Mouse (Mus musculus): ENCODE results near the gene Agpat1. TPM values are rescaled to one million over a fixed set of nuclear protein-coding genes. Genes with fewer than 3 reads are reported as not detected.
A peak's percentile ranks its signal among the peaks of the same experiment; 100 is the strongest.

The Agpat1 gene
- polyA plus RNA-seq, 1 experiment from 2014 or later, result 83.3 TPM

DNA sequence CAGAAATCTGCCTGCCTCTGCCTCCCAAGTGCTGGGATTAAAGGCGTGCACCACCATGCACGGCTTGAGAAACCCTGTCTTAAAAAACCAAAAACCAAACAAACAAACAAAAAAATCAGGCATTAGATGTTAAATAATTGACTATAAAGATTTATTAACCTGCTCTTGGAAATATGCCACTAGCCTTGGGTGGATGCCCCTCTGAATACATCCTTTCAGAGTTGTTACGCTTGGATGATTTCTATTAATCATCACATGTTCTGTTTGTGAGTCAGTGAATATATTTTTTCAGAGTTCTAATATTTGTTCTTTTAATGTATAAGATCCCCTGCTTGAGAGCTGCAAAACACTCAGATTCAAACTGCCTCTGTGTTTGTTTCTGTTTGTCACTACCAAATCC, 20.9 kb downstream of the Agpat1 start:
- H3K9me3 ChIP-seq (ENCODE audit: control insufficient read depth, low read length), result no peaks in the 10 kb centered on the region
- ATAC-seq (ENCODE audit: insufficient read depth, low FRiP score, low TSS enrichment) (no peak), DNase-seq (ENCODE audit: low spot score) (no peak)
- H3K4me2 ChIP-seq (ENCODE audit: low read depth), result no peak overlapping the region
- H3K27me3 ChIP-seq (ENCODE audit: control insufficient read depth, insufficient read depth, low read length), result peaks cover 4% of the 10 kb centered on the region
- H3K27ac ChIP-seq (ENCODE audit: low read depth, low read length), result no peak overlapping the region
- no peak overlapping the region for H3K4me3 ChIP-seq (ENCODE audit: low read depth, low read length)
- peaks cover 15% of the 10 kb centered on the region for H3K4me1 ChIP-seq (ENCODE audit: control insufficient read depth, insufficient read depth, low read length)
- H3K36me3 ChIP-seq (ENCODE audit: control insufficient read depth, insufficient read depth, low read length), result no peaks in the 10 kb centered on the region
- H3K9ac ChIP-seq (ENCODE audit: low read length), result no peak overlapping the region
- WGBS, result 92% methylated on average over 3 of the region's 3 CpGs

DNA sequence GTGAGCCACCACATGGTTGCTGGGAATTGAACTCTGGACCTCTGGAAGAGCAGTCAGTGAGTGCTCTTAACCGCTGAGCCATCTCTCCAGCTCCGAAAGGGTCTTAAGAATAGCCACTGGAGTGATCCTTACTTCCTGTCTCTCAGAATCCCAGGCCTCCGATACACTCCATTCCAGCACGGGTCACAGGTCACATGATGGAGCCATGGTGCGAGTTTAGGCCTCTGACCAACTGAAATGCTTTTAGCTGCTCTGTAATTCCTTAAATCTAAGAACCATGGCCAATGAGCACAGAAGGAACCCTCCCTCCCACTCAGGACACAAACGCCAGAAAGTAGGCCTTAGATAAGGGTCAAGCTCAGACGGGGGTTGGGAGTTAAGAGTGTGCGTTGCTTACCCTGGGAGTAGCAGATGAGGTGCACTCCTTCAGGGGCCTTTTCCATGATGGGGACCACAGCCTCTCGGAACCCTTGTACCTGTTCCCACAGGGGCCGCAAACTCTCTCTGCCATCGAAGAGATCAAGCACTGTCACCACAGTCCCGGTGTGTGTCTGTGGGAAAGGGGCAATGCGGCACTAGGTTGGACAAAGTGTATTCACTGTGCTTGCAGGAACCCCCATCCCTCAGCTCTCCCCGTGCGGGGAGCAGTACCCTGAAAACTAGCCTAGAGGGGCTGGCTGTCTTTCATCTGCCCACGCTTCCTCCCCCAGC, 22.2 kb downstream of the Agpat1 start:
- H3K36me3 ChIP-seq (ENCODE audit: control insufficient read depth, insufficient read depth, low read length), result no peaks in the 10 kb centered on the region
- peak overlapping the region; percentile 79 for H3K9ac ChIP-seq (ENCODE audit: low read length)
- 55% methylated on average over 16 of the region's 16 CpGs for WGBS
- no peak for DNase-seq (ENCODE audit: low spot score)
- peak overlapping the region; percentile 92 for H3K4me2 ChIP-seq (ENCODE audit: low read depth)
- 0 out of 2 replicates have a peak, but pooled peaks have one; percentile 1 for ATAC-seq (ENCODE audit: insufficient read depth, low FRiP score, low TSS enrichment)
- H3K4me3 ChIP-seq (ENCODE audit: low read depth, low read length), result peak overlapping the region; percentile 78
- H3K27ac ChIP-seq (ENCODE audit: low read depth, low read length), result no peak overlapping the region
- peaks cover 15% of the 10 kb centered on the region for H3K4me1 ChIP-seq (ENCODE audit: control insufficient read depth, insufficient read depth, low read length)
- no peaks in the 10 kb centered on the region for H3K9me3 ChIP-seq (ENCODE audit: control insufficient read depth, low read length)
- H3K27me3 ChIP-seq (ENCODE audit: control insufficient read depth, insufficient read depth, low read length), result peaks cover 16% of the 10 kb centered on the region

DNA sequence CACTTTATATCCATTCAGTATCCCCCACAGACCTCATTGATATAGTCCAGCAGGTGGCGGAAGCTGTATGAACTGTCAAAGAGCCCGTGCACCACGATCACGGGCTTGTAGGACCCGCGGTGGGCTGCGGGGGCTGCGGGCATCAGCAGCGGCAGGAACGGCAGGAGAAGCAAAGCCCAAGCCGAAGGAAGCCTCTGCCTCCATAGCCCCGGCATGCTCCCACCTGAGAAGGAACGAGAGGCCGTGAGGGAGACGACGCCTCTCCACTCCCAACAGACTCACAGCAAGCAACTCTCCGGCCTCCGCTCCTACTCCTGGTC, 22.7 kb downstream of the Agpat1 start:
- peaks cover 21% of the 10 kb centered on the region for H3K27me3 ChIP-seq (ENCODE audit: control insufficient read depth, insufficient read depth, low read length)
- H3K9ac ChIP-seq (ENCODE audit: low read length), result peak overlapping the region; percentile 79
- peak overlapping the region; percentile 78 for H3K4me3 ChIP-seq (ENCODE audit: low read depth, low read length)
- no peak; the same call in none of the 2 replicates for ATAC-seq (ENCODE audit: insufficient read depth, low FRiP score, low TSS enrichment)
- 0% methylated on average over 18 of the region's 18 CpGs for WGBS
- H3K4me1 ChIP-seq (ENCODE audit: control insufficient read depth, insufficient read depth, low read length), result peaks cover 18% of the 10 kb centered on the region
- no peaks in the 10 kb centered on the region for H3K36me3 ChIP-seq (ENCODE audit: control insufficient read depth, insufficient read depth, low read length)
- H3K4me2 ChIP-seq (ENCODE audit: low read depth), result peak overlapping the region; percentile 92
- peak; percentile 67 for DNase-seq (ENCODE audit: low spot score)
- 0 out of 2 replicates have a peak overlapping the region, but pooled peaks have one; percentile 44 for H3K27ac ChIP-seq (ENCODE audit: low read depth, low read length)
- H3K9me3 ChIP-seq (ENCODE audit: control insufficient read depth, low read length), result no peaks in the 10 kb centered on the region

DNA sequence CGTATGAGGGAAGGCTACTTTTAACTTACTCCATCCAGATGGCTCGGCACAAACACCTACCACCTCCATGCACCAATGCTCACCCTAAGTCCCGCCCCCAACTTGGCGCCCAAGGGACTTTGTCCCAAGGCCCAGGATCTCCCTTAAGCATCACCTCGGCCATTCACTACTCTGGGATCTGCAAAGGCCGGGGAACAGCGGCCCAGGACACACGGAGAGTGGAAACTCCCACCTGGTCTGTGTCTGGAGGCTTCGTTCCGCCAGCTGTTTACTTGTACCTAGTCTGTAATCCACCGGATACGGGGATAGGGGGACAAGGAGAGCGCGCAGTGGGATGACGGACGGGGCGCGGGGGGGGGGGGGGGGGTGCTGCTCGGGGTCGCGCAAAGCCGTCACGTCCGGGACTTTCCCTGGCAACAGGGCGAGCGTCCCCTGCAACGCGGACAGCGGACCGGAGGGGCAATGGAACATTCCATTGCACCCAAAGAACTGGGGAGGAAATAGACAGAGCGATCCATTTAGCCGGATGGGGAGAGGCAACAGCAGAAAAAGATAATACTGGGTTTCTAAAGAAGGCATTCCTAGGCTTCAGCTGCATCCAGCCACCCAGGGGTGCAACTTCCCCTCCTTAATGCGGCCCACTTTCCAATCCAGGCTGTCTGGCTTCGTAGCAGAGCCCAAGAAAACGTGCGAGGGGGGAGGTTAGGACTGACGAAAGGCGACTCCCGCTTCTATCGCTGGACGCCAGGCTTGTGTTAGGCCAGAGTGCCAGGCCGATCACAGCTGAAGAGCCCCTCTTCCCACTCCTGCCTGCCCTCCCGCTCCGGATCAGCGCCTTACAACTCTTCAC, 23.3 kb downstream of the Agpat1 start:
- H3K27ac ChIP-seq (ENCODE audit: low read depth, low read length), result peak overlapping the region; percentile 70
- WGBS, result 0% methylated on average over 33 of the region's 45 CpGs
- peak; percentile 73 for ATAC-seq (ENCODE audit: insufficient read depth, low FRiP score, low TSS enrichment)
- peak overlapping the region; percentile 92 for H3K4me2 ChIP-seq (ENCODE audit: low read depth)
- peak overlapping the region; percentile 79 for H3K9ac ChIP-seq (ENCODE audit: low read length)
- H3K36me3 ChIP-seq (ENCODE audit: control insufficient read depth, insufficient read depth, low read length), result no peaks in the 10 kb centered on the region
- no peaks in the 10 kb centered on the region for H3K9me3 ChIP-seq (ENCODE audit: control insufficient read depth, low read length)
- peaks cover 27% of the 10 kb centered on the region for H3K27me3 ChIP-seq (ENCODE audit: control insufficient read depth, insufficient read depth, low read length)
- peak overlapping the region; percentile 78 for H3K4me3 ChIP-seq (ENCODE audit: low read depth, low read length)
- peak; percentile 90 for DNase-seq (ENCODE audit: low spot score)
- peaks cover 19% of the 10 kb centered on the region for H3K4me1 ChIP-seq (ENCODE audit: control insufficient read depth, insufficient read depth, low read length)

DNA sequence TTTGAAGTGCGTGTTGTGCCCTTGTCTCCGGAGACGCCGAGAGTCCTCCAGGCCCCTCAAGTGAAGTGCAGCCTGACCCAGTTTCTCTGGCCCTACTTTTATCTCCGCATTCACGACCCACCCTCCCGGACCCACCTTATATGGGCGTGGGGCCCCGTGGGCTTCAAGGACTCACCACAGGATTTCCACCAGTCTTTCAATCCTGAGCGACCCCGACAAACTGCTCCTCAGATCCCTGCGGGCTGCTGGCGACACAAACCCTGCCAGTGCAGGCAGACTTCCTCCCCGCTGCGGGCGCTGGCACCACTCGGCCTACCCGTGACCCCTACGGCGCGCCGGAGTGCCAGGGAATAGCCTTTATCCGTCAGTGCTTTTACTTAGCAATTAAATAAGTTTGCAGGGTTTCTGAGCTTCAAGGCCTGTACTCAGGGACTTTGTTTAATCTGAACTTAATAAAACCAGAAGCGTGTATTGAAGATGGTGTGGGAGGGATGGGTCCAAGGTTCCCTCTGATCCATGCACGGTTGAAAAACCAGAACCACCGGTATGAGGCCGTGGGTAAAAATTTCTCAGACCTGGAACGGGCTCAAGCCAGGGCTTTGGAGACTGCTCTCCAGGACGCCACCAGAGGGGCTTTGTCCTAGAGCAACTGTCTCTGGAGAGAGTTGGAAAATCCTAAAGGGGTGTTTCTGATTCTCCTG, 24.0 kb downstream of the Agpat1 start, which contains the start of gene Ppt2:
TSS of gene Ppt2 (minus strand) at position 568 of the 701 bp plus-strand sequence.
- Histone ChIP-seq H3K9me3 (ENCODE audit: control insufficient read depth, low read length) (no peaks in the 10 kb centered on the region), H3K4me1 (ENCODE audit: control insufficient read depth, insufficient read depth, low read length) (peaks cover 19% of the 10 kb centered on the region), H3K9ac (ENCODE audit: low read length) (peak within 1 kb of the TSS; percentile 79), H3K4me3 (ENCODE audit: low read depth, low read length) (peak within 1 kb of the TSS; percentile 78), H3K27me3 (ENCODE audit: control insufficient read depth, insufficient read depth, low read length) (peaks cover 33% of the 10 kb centered on the region), H3K36me3 (ENCODE audit: control insufficient read depth, insufficient read depth, low read length) (no peaks in the 10 kb centered on the region), H3K4me2 (ENCODE audit: low read depth) (peak within 1 kb of the TSS; percentile 92), H3K27ac (ENCODE audit: low read depth, low read length) (peak within 1 kb of the TSS; percentile 70)
- 0 out of 2 replicates have a peak, but pooled peaks have one; percentile 11 for ATAC-seq (ENCODE audit: insufficient read depth, low FRiP score, low TSS enrichment)
- 9% methylated on average over 29 of the region's 29 CpGs for WGBS
- peak; percentile 53 for DNase-seq (ENCODE audit: low spot score)

DNA sequence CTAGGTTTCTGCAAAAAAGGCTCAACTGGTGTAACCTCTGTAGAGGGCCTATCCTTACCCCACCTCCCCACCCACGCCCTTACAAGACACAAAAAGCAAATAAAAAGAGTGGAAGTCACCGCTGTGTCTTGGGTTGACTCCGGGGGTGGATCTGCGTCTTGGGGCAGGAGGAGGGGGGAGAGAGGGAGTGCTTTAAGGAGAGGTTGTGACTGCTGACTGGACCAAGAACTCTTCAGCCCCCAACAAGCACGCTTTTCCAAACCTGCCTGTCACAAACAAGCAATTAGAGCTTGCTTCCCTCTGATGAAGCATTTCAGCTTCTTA, 24.5 kb downstream of the Agpat1 start:
- no peak overlapping the region for H3K9ac ChIP-seq (ENCODE audit: low read length)
- H3K4me2 ChIP-seq (ENCODE audit: low read depth), result peak overlapping the region; percentile 92; the same call in 1 of the 2 replicates
- no peak overlapping the region for H3K4me3 ChIP-seq (ENCODE audit: low read depth, low read length)
- no peaks in the 10 kb centered on the region for H3K9me3 ChIP-seq (ENCODE audit: control insufficient read depth, low read length)
- ATAC-seq (ENCODE audit: insufficient read depth, low FRiP score, low TSS enrichment) (no peak), DNase-seq (ENCODE audit: low spot score) (no peak)
- no peak overlapping the region for H3K27ac ChIP-seq (ENCODE audit: low read depth, low read length)
- peaks cover 19% of the 10 kb centered on the region for H3K4me1 ChIP-seq (ENCODE audit: control insufficient read depth, insufficient read depth, low read length)
- H3K36me3 ChIP-seq (ENCODE audit: control insufficient read depth, insufficient read depth, low read length), result no peaks in the 10 kb centered on the region
- WGBS, result 27% methylated on average over 5 of the region's 5 CpGs
- peaks cover 38% of the 10 kb centered on the region for H3K27me3 ChIP-seq (ENCODE audit: control insufficient read depth, insufficient read depth, low read length)

DNA sequence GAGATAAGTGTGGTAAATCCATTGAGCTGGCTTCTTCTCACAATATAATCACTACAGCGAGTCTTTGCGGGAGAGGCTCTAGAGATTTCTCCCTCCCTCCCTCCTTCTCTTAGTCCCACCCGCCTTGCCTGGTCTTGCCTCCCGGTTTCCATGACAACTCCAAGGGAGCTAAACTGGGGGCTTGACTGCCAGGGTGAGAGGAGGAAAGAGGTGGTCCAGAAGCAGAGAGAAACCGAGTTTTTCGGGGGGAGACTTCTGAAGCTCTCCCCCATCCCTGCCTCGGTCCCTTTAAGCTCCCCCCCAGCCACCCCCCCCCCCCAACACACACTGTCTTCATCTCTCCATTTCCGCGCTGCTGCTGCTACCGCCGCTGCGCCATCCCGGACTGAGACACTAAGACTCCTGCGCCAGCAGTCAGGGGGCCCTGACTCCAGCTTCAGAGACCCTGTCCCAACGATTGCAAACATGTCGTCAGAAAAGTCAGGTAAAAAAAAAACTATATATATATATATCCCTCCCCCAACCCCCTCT, 25.2 kb downstream of the Agpat1 start, which contains the start of gene Prrt1:
TSS of gene Prrt1 (plus strand) at position 313 of the 531 bp plus-strand sequence.
- Histone ChIP-seq H3K36me3 (ENCODE audit: control insufficient read depth, insufficient read depth, low read length) (no peaks in the 10 kb centered on the region), H3K9ac (ENCODE audit: low read length) (no peak within 1 kb of the TSS), H3K27me3 (ENCODE audit: control insufficient read depth, insufficient read depth, low read length) (peaks cover 38% of the 10 kb centered on the region), H3K4me3 (ENCODE audit: low read depth, low read length) (peak within 1 kb of the TSS; percentile 21), H3K4me1 (ENCODE audit: control insufficient read depth, insufficient read depth, low read length) (peaks cover 19% of the 10 kb centered on the region), H3K27ac (ENCODE audit: low read depth, low read length) (no peak within 1 kb of the TSS), H3K9me3 (ENCODE audit: control insufficient read depth, low read length) (no peaks in the 10 kb centered on the region), H3K4me2 (ENCODE audit: low read depth) (peak within 1 kb of the TSS; percentile 92)
- DNase-seq (ENCODE audit: low spot score) (no peak), ATAC-seq (ENCODE audit: insufficient read depth, low FRiP score, low TSS enrichment) (no peak)
- WGBS, result 0% methylated on average over 16 of the region's 16 CpGs

DNA sequence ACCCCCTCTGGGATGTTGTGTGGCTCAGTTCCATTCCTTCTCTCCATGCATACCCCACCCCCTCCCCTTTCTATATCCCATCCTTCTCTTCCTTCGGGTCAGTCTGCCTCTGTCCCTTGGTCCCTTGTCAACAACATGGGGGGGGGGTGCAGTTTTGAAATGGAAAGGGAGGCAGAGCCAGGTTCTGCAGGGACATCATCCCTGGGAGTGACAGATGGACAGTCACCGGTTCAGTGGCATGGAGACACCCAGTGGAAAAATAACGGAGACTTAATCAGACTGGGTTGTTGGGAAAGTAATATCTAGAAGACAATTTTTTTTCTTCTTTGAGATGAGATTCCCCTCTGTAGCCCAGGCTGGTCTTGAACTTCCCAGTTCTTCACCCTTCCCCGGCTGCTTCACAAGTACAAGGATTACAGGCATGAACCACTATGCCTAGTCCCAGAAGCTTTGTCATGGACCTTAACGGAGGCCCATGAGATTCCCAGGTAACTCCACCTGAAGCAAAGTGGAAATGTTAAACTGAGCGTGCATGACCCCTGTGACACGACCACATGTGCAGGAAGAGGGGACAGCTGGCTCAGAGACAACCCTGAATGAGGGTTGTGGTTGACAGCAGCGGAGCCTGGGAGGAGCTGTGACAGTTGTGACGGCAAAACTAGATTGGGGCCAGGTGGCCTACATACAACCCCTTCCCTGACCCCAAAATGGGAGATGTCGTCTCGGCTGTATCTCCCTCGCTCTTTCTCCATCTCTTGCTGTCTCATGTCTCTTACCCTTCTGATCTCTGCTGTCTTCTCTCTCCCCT, 25.9 kb downstream of the Agpat1 start:
- peak overlapping the region; percentile 21; the same call in 1 of the 2 replicates for H3K4me3 ChIP-seq (ENCODE audit: low read depth, low read length)
- no peaks in the 10 kb centered on the region for H3K9me3 ChIP-seq (ENCODE audit: control insufficient read depth, low read length)
- H3K27me3 ChIP-seq (ENCODE audit: control insufficient read depth, insufficient read depth, low read length), result peaks cover 38% of the 10 kb centered on the region
- ATAC-seq (ENCODE audit: insufficient read depth, low FRiP score, low TSS enrichment) (no peak), DNase-seq (ENCODE audit: low spot score) (no peak)
- no peak overlapping the region for H3K9ac ChIP-seq (ENCODE audit: low read length)
- H3K27ac ChIP-seq (ENCODE audit: low read depth, low read length), result no peak overlapping the region
- H3K36me3 ChIP-seq (ENCODE audit: control insufficient read depth, insufficient read depth, low read length), result no peaks in the 10 kb centered on the region
- WGBS, result 12% methylated on average over 12 of the region's 12 CpGs
- peaks cover 19% of the 10 kb centered on the region for H3K4me1 ChIP-seq (ENCODE audit: control insufficient read depth, insufficient read depth, low read length)
- peak overlapping the region; percentile 38 for H3K4me2 ChIP-seq (ENCODE audit: low read depth)

Measured in neural tube, embryonic 11.5 days (tissue).